Mouse (Mus musculus) lung, adult 2 months (tissue): ENCODE results near the gene Gm20481. TPM values are rescaled to one million over a fixed set of nuclear protein-coding genes. Genes with fewer than 3 reads are reported as not detected.
"Not testable (repeated sequence)": the region's sequence is repeated elsewhere in the genome, so short reads cannot be mapped to it uniquely, and the experiment has no call there.

ENCODE experiments used
- DNase-seq: peaks from one replicate; pipeline ENCODE4 v3.0.0; 2022
- H3K4me1 ChIP-seq: fragments of 200-500 bp; 2 replicates; pipeline ENCODE4 v1.6.1; 2011; ENCODE audit warnings: low read length; ENCODE audit not compliant: control insufficient read depth, insufficient read depth
- H3K4me3 ChIP-seq: fragments of 200-500 bp; replicated peaks from 2 replicates; pipeline ENCODE3; 2011; ENCODE audit warnings: low read depth, mild to moderate bottlenecking, control low read depth, low read length; ENCODE audit errors: extremely low read depth
- CTCF ChIP-seq: fragments of 200-500 bp; IDR thresholded peaks from 2 replicates; pipeline ENCODE4 v1.5.1; 2011; ENCODE audit warnings: mild to moderate bottlenecking, low read length, control low read depth; ENCODE audit not compliant: insufficient read depth
- POLR2A ChIP-seq: fragments of 200-500 bp; IDR thresholded peaks from 2 replicates; pipeline ENCODE4 v1.6.1; 2011; ENCODE audit warnings: low read depth, mild to moderate bottlenecking, control low read depth, low read length, borderline replicate concordance; ENCODE audit errors: extremely low read depth
- WGBS: fragments of 180-500 bp; shearing (Covaris S2); methylation state at CpG from one replicate; pipeline ENCODE4 v1.1.7; 2018; 5-methylcytosine and 5-hydroxymethylcytosine counted together
- polyA plus RNA-seq: library from polyadenylated mRNA; depleted of rRNA; stranded (reverse); fragments of >200 nt; gene quantifications from 2 replicates; pipeline ENCODE4 v1.2.3, GENCODE M21; 2012

Gene Gm20481
- polyA plus RNA-seq, 1 experiment, result not detected

- Histone ChIP-seq H3K4me3 (peak overlapping the region; percentile 99), H3K4me1 (no peaks in the 10 kb centered on the region)
- no peak for DNase-seq
- under 1% methylated on average over 29 of the region's 29 CpGs for WGBS
- TF ChIP-seq CTCF (no peak), POLR2A (no peak)
These were observed 17.9 kb upstream of the Gm20481 start for GRCm38 (mm10) chr17:34951636-34952377.

GRCm38 (mm10) chr17:34952378-34953040, 17.2 kb upstream of the Gm20481 start:
- TF ChIP-seq POLR2A, result peak; percentile 85
- TF ChIP-seq CTCF, result peak; percentile 53; the same call in 1 of the 2 replicates
- Histone ChIP-seq H3K4me1 (no peaks in the 10 kb centered on the region), H3K4me3 (peak overlapping the region; percentile 99)
- DNase-seq, result peak; percentile 78
- WGBS, result under 1% methylated on average over 23 of the region's 23 CpGs

GRCm38 (mm10) chr17:34953258-34953657, 16.5 kb upstream of the Gm20481 start:
- no peaks in the 10 kb centered on the region for H3K4me1 ChIP-seq
- 77% methylated on average over 3 of the region's 3 CpGs for WGBS
- H3K4me3 ChIP-seq, result no peak overlapping the region
- TF ChIP-seq POLR2A (no peak), CTCF (no peak)
- DNase-seq, result no peak

GRCm38 (mm10) chr17:34953904-34954303, 15.8 kb upstream of the Gm20481 start:
- Histone ChIP-seq H3K4me3 (no peak overlapping the region), H3K4me1 (no peaks in the 10 kb centered on the region)
- WGBS, result 87% methylated on average over 4 of the region's 4 CpGs
- no peak for TF ChIP-seq CTCF
- no peak for TF ChIP-seq POLR2A
- no peak for DNase-seq

- H3K4me3 ChIP-seq, result no peak overlapping the region
- no peak for DNase-seq
- H3K4me1 ChIP-seq, result no peaks in the 10 kb centered on the region
- TF ChIP-seq CTCF, result no peak
- no peak for TF ChIP-seq POLR2A
- WGBS, result 90% methylated on average over 4 of the region's 4 CpGs
These were observed 14.9 kb upstream of the Gm20481 start for GRCm38 (mm10) chr17:34954831-34955230.

- TF ChIP-seq POLR2A (no peak), CTCF (no peak)
- WGBS, result 84% methylated on average over 3 of the region's 3 CpGs
- H3K4me1 ChIP-seq, result no peaks in the 10 kb centered on the region
- no peak overlapping the region for H3K4me3 ChIP-seq
- no peak for DNase-seq
These were observed 13.8 kb upstream of the Gm20481 start for GRCm38 (mm10) chr17:34955884-34956283.

GRCm38 (mm10) chr17:34956340-34956739, 13.4 kb upstream of the Gm20481 start:
- no peak overlapping the region for H3K4me3 ChIP-seq
- WGBS, result 18% methylated on average over 1 of the region's 1 CpGs
- no peak for DNase-seq
- no peaks in the 10 kb centered on the region for H3K4me1 ChIP-seq
- TF ChIP-seq CTCF (no peak), POLR2A (no peak)

GRCm38 (mm10) chr17:34957291-34957690, 12.4 kb upstream of the Gm20481 start:
- not testable (repeated sequence) for DNase-seq, H3K4me1 ChIP-seq, H3K4me3 ChIP-seq
- 9% methylated on average over 30 of the region's 40 CpGs for WGBS

- H3K4me3 ChIP-seq, DNase-seq, H3K4me1 ChIP-seq: not testable (repeated sequence)
- WGBS, result 22% methylated on average over 31 of the region's 40 CpGs
These were observed 11.7 kb upstream of the Gm20481 start for GRCm38 (mm10) chr17:34957966-34958365.

- DNase-seq, H3K4me1 ChIP-seq: not testable (repeated sequence)
- WGBS, result 0% methylated on average over 20 of the region's 47 CpGs
- peak overlapping the region; percentile 67 for H3K4me3 ChIP-seq
These were observed 11.0 kb upstream of the Gm20481 start for GRCm38 (mm10) chr17:34958734-34959129.
